Mouse (Mus musculus) hindbrain, embryonic 14.5 days (tissue): ENCODE data around the gene Arhgef1. TPM values are rescaled to one million over a fixed set of nuclear protein-coding genes. Genes with fewer than 3 reads are reported as not detected.
A peak's percentile ranks its signal among the peaks of the same experiment; 100 is the strongest.

Experiments used
- ATAC-seq: fragments of 200-750 bp; cut with Nextera tagmentation; 2 replicates; pipeline ENCODE4 v1.8.0; 2017; ENCODE audit warnings: moderate number of reproducible peaks, mild to moderate bottlenecking, moderate TSS enrichment, moderate library complexity; ENCODE audit not compliant: low FRiP score
- DNase-seq: peaks from one replicate; pipeline ENCODE4 v3.0.0-alpha.2; 2015; ENCODE audit warnings: low spot score
- H3K27ac ChIP-seq: fragments of 300-500 bp; sonication (generic); 2 replicates; pipeline ENCODE4 v1.5.1; 2014; ENCODE audit warnings: mild to moderate bottlenecking, moderate library complexity
- H3K27me3 ChIP-seq: fragments of 300-500 bp; sonication (generic); 2 replicates; pipeline ENCODE4 v1.6.1; 2014; ENCODE audit warnings: mild to moderate bottlenecking, low read length, mixed read lengths; ENCODE audit not compliant: control insufficient read depth, insufficient read depth
- H3K36me3 ChIP-seq: fragments of 300-500 bp; sonication (generic); replicated peaks from 2 replicates; pipeline ENCODE4 v1.6.1; 2014; ENCODE audit not compliant: control insufficient read depth, insufficient read depth
- H3K4me1 ChIP-seq: fragments of 300-500 bp; sonication (generic); replicated peaks from 2 replicates; pipeline ENCODE4 v1.6.1; 2014; ENCODE audit warnings: antibody characterized with exemption, low read length, mixed read lengths; ENCODE audit not compliant: control insufficient read depth, insufficient read depth
- H3K4me2 ChIP-seq: fragments of 300-500 bp; sonication (generic); replicated peaks from 2 replicates; pipeline ENCODE4 v1.6.1; 2014; ENCODE audit warnings: mild to moderate bottlenecking, moderate library complexity
- H3K4me3 ChIP-seq: fragments of 300-500 bp; sonication (generic); replicated peaks from 2 replicates; pipeline ENCODE4 v1.5.1; 2014; ENCODE audit warnings: mild to moderate bottlenecking, low read length
- H3K9ac ChIP-seq: fragments of 300-500 bp; sonication (generic); 2 replicates; pipeline ENCODE4 v1.6.1; 2014
- H3K9me3 ChIP-seq: fragments of 300-500 bp; sonication (generic); 2 replicates; pipeline ENCODE4 v1.6.1; 2016; ENCODE audit warnings: low read length; ENCODE audit not compliant: control insufficient read depth
- WGBS: fragments of 180-500 bp; shearing (Covaris S2); extraction: QIAGEN DNeasy Blood & Tissue Kit; methylation state at CpG from one replicate; pipeline ENCODE4 v1.1.7; 2014; 5-methylcytosine and 5-hydroxymethylcytosine counted together
- polyA plus RNA-seq: library from polyadenylated mRNA; unstranded; fragments of >200 nt; fragmentation: Nextera tagmentation; extraction: Ambion mirVana; gene quantifications from 2 replicates; pipeline ENCODE4 v1.2.1, GENCODE M21; 2014

Arhgef1 gene
- polyA plus RNA-seq, 1 experiment from 2014 or later = 58.4 TPM

- Histone ChIP-seq H3K4me2 (no peak overlapping the region), H3K4me1 (peaks cover 22% of the 10 kb centered on the region; the same call in 1 of the 2 replicates), H3K9me3 (no peaks in the 10 kb centered on the region), H3K9ac (no peak overlapping the region; the same call in 1 of the 2 replicates), H3K36me3 (no peaks in the 10 kb centered on the region), H3K27me3 (peaks cover 89% of the 10 kb centered on the region), H3K4me3 (no peak overlapping the region), H3K27ac (no peak overlapping the region)
- DNase-seq (peak; percentile 76), ATAC-seq (no peak)
- WGBS = 1% methylated on average over 8 of the region's 8 CpGs
These were observed 47.4 kb downstream of the Arhgef1 start for GRCm38 (mm10) chr7:24949958-24950623.

- DNase-seq (no peak), ATAC-seq (no peak)
- Histone ChIP-seq H3K27ac (no peak overlapping the region), H3K4me3 (peak overlapping the region; percentile 27), H3K4me2 (peak overlapping the region; percentile 50), H3K27me3 (peaks cover 72% of the 10 kb centered on the region), H3K36me3 (no peaks in the 10 kb centered on the region), H3K9ac (peak overlapping the region; percentile 47), H3K4me1 (peaks cover 26% of the 10 kb centered on the region; the same call in 1 of the 2 replicates), H3K9me3 (no peaks in the 10 kb centered on the region)
- WGBS = 2% methylated on average over 23 of the region's 24 CpGs
These were observed 51.3 kb downstream of the Arhgef1 start for GRCm38 (mm10) chr7:24953966-24954365.

GRCm38 (mm10) chr7:24954450-24954849 lies 51.7 kb downstream of the Arhgef1 start:
- peaks cover 26% of the 10 kb centered on the region; the same call in 1 of the 2 replicates for H3K4me1 ChIP-seq
- 3% methylated on average over 27 of the region's 30 CpGs for WGBS
- no peak overlapping the region for H3K27ac ChIP-seq
- peak overlapping the region; percentile 27 for H3K4me3 ChIP-seq
- no peaks in the 10 kb centered on the region for H3K36me3 ChIP-seq
- no peak for DNase-seq
- peaks cover 67% of the 10 kb centered on the region for H3K27me3 ChIP-seq
- peak overlapping the region; percentile 47 for H3K9ac ChIP-seq
- H3K9me3 ChIP-seq = no peaks in the 10 kb centered on the region
- peak overlapping the region; percentile 50 for H3K4me2 ChIP-seq
- ATAC-seq = no peak

GRCm38 (mm10) chr7:24955226-24955625 lies 52.5 kb downstream of the Arhgef1 start:
- H3K27me3 ChIP-seq = peaks cover 59% of the 10 kb centered on the region
- WGBS = under 1% methylated on average over 32 of the region's 33 CpGs
- peak overlapping the region; percentile 47 for H3K9ac ChIP-seq
- no peaks in the 10 kb centered on the region for H3K36me3 ChIP-seq
- H3K4me1 ChIP-seq = peaks cover 26% of the 10 kb centered on the region; the same call in 1 of the 2 replicates
- DNase-seq (no peak), ATAC-seq (no peak)
- H3K9me3 ChIP-seq = no peaks in the 10 kb centered on the region
- H3K4me3 ChIP-seq = peak overlapping the region; percentile 27
- H3K27ac ChIP-seq = no peak overlapping the region
- peak overlapping the region; percentile 50 for H3K4me2 ChIP-seq

GRCm38 (mm10) chr7:24964288-24964687 lies 61.6 kb downstream of the Arhgef1 start:
- Histone ChIP-seq H3K27me3 (no peaks in the 10 kb centered on the region), H3K4me2 (no peak overlapping the region), H3K36me3 (peaks cover 1% of the 10 kb centered on the region; the same call in 1 of the 2 replicates), H3K4me1 (no peaks in the 10 kb centered on the region), H3K27ac (no peak overlapping the region), H3K9me3 (no peaks in the 10 kb centered on the region), H3K9ac (no peak overlapping the region), H3K4me3 (no peak overlapping the region)
- 77% methylated on average over 2 of the region's 2 CpGs for whole genome bisulfite sequencing
- no peak for DNase-seq
- ATAC-seq = no peak

GRCm38 (mm10) chr7:24964897-24965535 lies 62.3 kb downstream of the Arhgef1 start:
- no peaks in the 10 kb centered on the region for H3K9me3 ChIP-seq
- H3K4me1 ChIP-seq = no peaks in the 10 kb centered on the region
- ATAC-seq (peak; percentile 46; the same call in 1 of the 2 replicates), DNase-seq (peak; percentile 89)
- H3K36me3 ChIP-seq = peaks cover 8% of the 10 kb centered on the region
- H3K27ac ChIP-seq = no peak overlapping the region
- H3K9ac ChIP-seq = no peak overlapping the region
- no peaks in the 10 kb centered on the region for H3K27me3 ChIP-seq
- 11% methylated on average over 5 of the region's 5 CpGs for WGBS
- no peak overlapping the region for H3K4me2 ChIP-seq
- no peak overlapping the region for H3K4me3 ChIP-seq

GRCm38 (mm10) chr7:24967966-24968365 lies 65.3 kb downstream of the Arhgef1 start:
- H3K4me1 ChIP-seq = peaks cover 9% of the 10 kb centered on the region; the same call in 1 of the 2 replicates
- DNase-seq (no peak), ATAC-seq (no peak)
- H3K4me2 ChIP-seq = no peak overlapping the region
- no peak overlapping the region for H3K27ac ChIP-seq
- WGBS = 88% methylated on average over 8 of the region's 8 CpGs
- H3K4me3 ChIP-seq = no peak overlapping the region
- peaks cover 14% of the 10 kb centered on the region for H3K36me3 ChIP-seq
- no peak overlapping the region for H3K9ac ChIP-seq
- no peaks in the 10 kb centered on the region for H3K27me3 ChIP-seq
- no peaks in the 10 kb centered on the region for H3K9me3 ChIP-seq

- Histone ChIP-seq H3K4me3 (no peak overlapping the region), H3K36me3 (peaks cover 14% of the 10 kb centered on the region), H3K27me3 (no peaks in the 10 kb centered on the region), H3K27ac (no peak overlapping the region), H3K4me2 (no peak overlapping the region), H3K4me1 (peaks cover 9% of the 10 kb centered on the region; the same call in 1 of the 2 replicates), H3K9ac (no peak overlapping the region), H3K9me3 (no peaks in the 10 kb centered on the region)
- DNase-seq (no peak), ATAC-seq (no peak)
- WGBS = 65% methylated on average over 6 of the region's 6 CpGs
These were observed 65.8 kb downstream of the Arhgef1 start for GRCm38 (mm10) chr7:24968463-24968862.

GRCm38 (mm10) chr7:24969805-24970204 lies 67.1 kb downstream of the Arhgef1 start:
- 71% methylated on average over 12 of the region's 12 CpGs for WGBS
- H3K4me3 ChIP-seq = no peak overlapping the region
- no peak overlapping the region for H3K27ac ChIP-seq
- no peak overlapping the region for H3K9ac ChIP-seq
- ATAC-seq = no peak
- no peak overlapping the region for H3K4me2 ChIP-seq
- H3K27me3 ChIP-seq = no peaks in the 10 kb centered on the region
- peaks cover 9% of the 10 kb centered on the region; the same call in 1 of the 2 replicates for H3K4me1 ChIP-seq
- peaks cover 14% of the 10 kb centered on the region for H3K36me3 ChIP-seq
- H3K9me3 ChIP-seq = no peaks in the 10 kb centered on the region
- DNase-seq = no peak
